Mouse (Mus musculus): ENCODE data around the gene Stox1. TPM values are rescaled to one million over a fixed set of nuclear protein-coding genes. Genes with fewer than 3 reads are reported as not detected.

Stox1 gene
- polyA plus RNA-seq, 1 experiment from 2014 or later = 4.6 TPM

Small RNAs within 50 kb of the gene (microRNA-seq; reads per million reads assigned to microRNA genes)
- not detected for gene Mir7215

Other genes with a start within 250 kb of the Stox1 start
- gene Vps26a, start 239.3 kb downstream of the Stox1 start, polyA plus RNA-seq (2015; fragmentation: Nextera tagmentation; extraction: Ambion mirVana) = 81.6 and 86.1 TPM in 2 replicates
- 52.4 and 54.1 TPM in 2 replicates for gene Srgn, start 198.7 kb downstream of the Stox1 start, polyA plus RNA-seq (2015; fragmentation: Nextera tagmentation; extraction: Ambion mirVana)
- 32.1 and 34.8 TPM in 2 replicates for gene Kif1bp, start 147.7 kb downstream of the Stox1 start, polyA plus RNA-seq (2015; fragmentation: Nextera tagmentation; extraction: Ambion mirVana)
- 14.2 and 17.4 TPM in 2 replicates for gene Ddx21, start 123.8 kb downstream of the Stox1 start, polyA plus RNA-seq (2015; fragmentation: Nextera tagmentation; extraction: Ambion mirVana)
- 115 and 120 TPM in 2 replicates for gene Ddx50, start 74.9 kb downstream of the Stox1 start, polyA plus RNA-seq (2015; fragmentation: Nextera tagmentation; extraction: Ambion mirVana)
- gene Ccar1, start 66.2 kb upstream of the Stox1 start, polyA plus RNA-seq (2015; fragmentation: Nextera tagmentation; extraction: Ambion mirVana) = 125 and 130 TPM in 2 replicates
- 21.5 and 27.0 TPM in 2 replicates for gene Tet1, start 182.9 kb upstream of the Stox1 start, polyA plus RNA-seq (2015; fragmentation: Nextera tagmentation; extraction: Ambion mirVana)
- 15.7 and 16.3 TPM in 2 replicates for gene Slc25a16, start 194.5 kb upstream of the Stox1 start, polyA plus RNA-seq (2015; fragmentation: Nextera tagmentation; extraction: Ambion mirVana)
- 17.5 and 18.0 TPM in 2 replicates for gene Dna2, start 220.9 kb upstream of the Stox1 start, polyA plus RNA-seq (2015; fragmentation: Nextera tagmentation; extraction: Ambion mirVana)